Mouse (Mus musculus) liver, embryonic 16.5 days (tissue): ENCODE measurements at regions not wholly inside any gene's neighbourhood (a gene's known extent, or its start where the extent isn't known, plus 50 kb on each side); places are given as distances from the start of the nearest gene placed in this dataset.
A peak's percentile ranks its signal among the peaks of the same experiment; 100 is the strongest.

Source experiments
- ATAC-seq: fragments of 200-750 bp; cut with Nextera tagmentation; 2 replicates; pipeline ENCODE4 v1.8.0; 2017; ENCODE audit warnings: low read depth, mild to moderate bottlenecking, moderate number of reproducible peaks, moderate library complexity
- H3K27ac ChIP-seq: fragments of 300-500 bp; sonication (generic); 2 replicates; pipeline ENCODE4 v1.5.1; 2014; ENCODE audit warnings: mild to moderate bottlenecking, low read length
- H3K27me3 ChIP-seq: fragments of 300-500 bp; sonication (generic); 2 replicates; pipeline ENCODE4 v1.6.1; 2014; ENCODE audit warnings: low read depth, low read length, mixed read lengths; ENCODE audit not compliant: control insufficient read depth, insufficient read depth
- H3K36me3 ChIP-seq: fragments of 300-500 bp; sonication (generic); 2 replicates; pipeline ENCODE4 v1.6.1; 2014; ENCODE audit warnings: mild to moderate bottlenecking; ENCODE audit not compliant: control insufficient read depth, insufficient read depth
- H3K4me1 ChIP-seq: fragments of 300-500 bp; sonication (generic); 2 replicates; pipeline ENCODE4 v1.6.1; 2014; ENCODE audit warnings: low read depth, low read length, mixed read lengths; ENCODE audit not compliant: control insufficient read depth
- H3K4me2 ChIP-seq: fragments of 300-500 bp; sonication (generic); 2 replicates; pipeline ENCODE4 v1.6.1; 2014; ENCODE audit warnings: low read depth, low read length, mixed read lengths
- H3K4me3 ChIP-seq: fragments of 300-500 bp; sonication (generic); 2 replicates; pipeline ENCODE4 v1.5.1; 2014; ENCODE audit warnings: low read depth, mild to moderate bottlenecking, low read length
- H3K9ac ChIP-seq: fragments of 300-500 bp; sonication (generic); 2 replicates; pipeline ENCODE4 v1.6.1; 2014; ENCODE audit warnings: low read depth, low read length
- H3K9me3 ChIP-seq: fragments of 300-500 bp; sonication (generic); replicated peaks from 2 replicates; pipeline ENCODE4 v1.6.1; 2016; ENCODE audit warnings: low read length; ENCODE audit not compliant: control insufficient read depth
- WGBS: fragments of 180-500 bp; shearing (Covaris S2); extraction: QIAGEN DNeasy Blood & Tissue Kit; methylation state at CpG from one replicate; pipeline ENCODE4 v1.1.7; 2014; ENCODE audit not compliant: insufficient replicate concordance; 5-methylcytosine and 5-hydroxymethylcytosine counted together

DNA sequence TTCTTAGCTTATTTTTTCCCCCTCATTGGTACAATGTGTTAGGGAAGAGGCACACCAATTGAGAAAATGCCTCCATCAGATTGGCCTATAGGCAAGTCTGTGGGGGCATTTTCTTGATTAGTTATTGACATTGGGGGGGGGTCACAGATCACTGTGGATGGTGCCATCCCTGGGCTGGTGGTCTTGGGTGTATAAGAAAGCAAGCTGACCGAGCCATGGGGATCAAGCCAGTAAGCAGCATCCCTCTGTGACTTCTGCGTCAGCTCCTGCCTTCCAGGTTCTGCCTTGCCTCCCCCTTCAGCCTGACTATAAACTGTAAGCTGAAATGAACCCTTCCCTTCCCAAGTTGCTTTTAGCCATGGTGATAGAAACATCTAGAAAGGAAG lies 71.5 kb upstream of the Parp11 start:
- no peak for ATAC-seq
- 67% methylated on average over 2 of the region's 2 CpGs for WGBS
- no peak overlapping the region for H3K27ac ChIP-seq

DNA sequence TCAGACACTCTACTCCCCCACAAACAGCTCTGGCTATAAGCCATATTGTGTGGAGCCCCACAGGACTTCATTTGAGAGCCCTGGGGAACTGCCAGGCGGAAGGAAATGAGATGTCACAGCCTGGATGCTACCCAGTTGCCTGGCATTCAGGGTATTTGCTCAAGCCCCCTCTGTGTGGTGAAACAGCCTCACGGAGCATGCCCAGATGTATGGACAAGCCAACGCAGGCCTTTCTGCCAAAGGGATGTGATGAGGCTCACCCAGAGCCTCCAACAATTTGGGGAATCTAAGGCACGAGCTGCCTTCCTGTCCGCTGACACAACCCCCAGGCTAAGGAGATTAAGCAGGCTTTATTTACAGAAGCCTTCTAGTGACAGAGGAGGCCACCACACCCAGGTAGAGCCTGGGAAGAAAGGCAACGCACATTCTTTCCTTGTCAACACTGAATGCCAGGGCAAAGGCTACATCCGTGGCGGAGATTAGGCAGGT lies 70.9 kb upstream of the Parp11 start:
- no peak overlapping the region for H3K9ac ChIP-seq
- H3K4me2 ChIP-seq, result no peak overlapping the region
- H3K27ac ChIP-seq, result no peak overlapping the region
- H3K4me3 ChIP-seq, result no peak overlapping the region
- H3K27me3 ChIP-seq, result no peaks in the 10 kb centered on the region
- H3K36me3 ChIP-seq, result no peaks in the 10 kb centered on the region
- H3K9me3 ChIP-seq, result no peaks in the 10 kb centered on the region
- ATAC-seq, result no peak
- no peaks in the 10 kb centered on the region for H3K4me1 ChIP-seq
- 51% methylated on average over 8 of the region's 8 CpGs for WGBS

More for the DNA sequence above, 71.5 kb upstream of the Parp11 start:
- Histone ChIP-seq H3K36me3 (no peaks in the 10 kb centered on the region), H3K4me3 (no peak overlapping the region), H3K4me1 (no peaks in the 10 kb centered on the region), H3K9me3 (no peaks in the 10 kb centered on the region), H3K9ac (no peak overlapping the region), H3K27me3 (no peaks in the 10 kb centered on the region), H3K4me2 (no peak overlapping the region)

DNA sequence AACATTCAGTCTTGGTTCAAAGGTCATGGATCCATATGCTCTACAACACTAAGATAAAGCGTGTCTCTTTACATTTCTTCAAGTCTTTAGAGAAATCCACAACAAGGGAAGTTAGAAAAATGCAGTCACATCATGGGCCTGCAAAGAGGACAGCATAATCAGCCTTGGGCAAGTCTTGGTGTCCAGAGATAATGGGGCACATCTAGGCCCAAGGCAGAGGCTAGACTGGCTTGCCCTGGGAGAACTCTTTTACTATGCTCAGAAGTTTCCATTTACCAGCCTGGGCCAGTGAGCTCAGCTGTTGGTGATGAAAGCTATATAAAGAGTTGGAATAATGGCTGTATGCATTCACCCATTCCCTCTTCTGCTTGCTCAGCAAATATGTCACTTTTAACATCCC lies 67.9 kb upstream of the Parp11 start:
- H3K4me2 ChIP-seq, result no peak overlapping the region
- H3K9ac ChIP-seq, result no peak overlapping the region
- no peaks in the 10 kb centered on the region for H3K27me3 ChIP-seq
- no peaks in the 10 kb centered on the region for H3K4me1 ChIP-seq
- H3K4me3 ChIP-seq, result no peak overlapping the region
- no peaks in the 10 kb centered on the region for H3K9me3 ChIP-seq
- WGBS, result 47% methylated on average over 1 of the region's 1 CpGs
- no peak for ATAC-seq
- H3K36me3 ChIP-seq, result no peaks in the 10 kb centered on the region
- H3K27ac ChIP-seq, result no peak overlapping the region

DNA sequence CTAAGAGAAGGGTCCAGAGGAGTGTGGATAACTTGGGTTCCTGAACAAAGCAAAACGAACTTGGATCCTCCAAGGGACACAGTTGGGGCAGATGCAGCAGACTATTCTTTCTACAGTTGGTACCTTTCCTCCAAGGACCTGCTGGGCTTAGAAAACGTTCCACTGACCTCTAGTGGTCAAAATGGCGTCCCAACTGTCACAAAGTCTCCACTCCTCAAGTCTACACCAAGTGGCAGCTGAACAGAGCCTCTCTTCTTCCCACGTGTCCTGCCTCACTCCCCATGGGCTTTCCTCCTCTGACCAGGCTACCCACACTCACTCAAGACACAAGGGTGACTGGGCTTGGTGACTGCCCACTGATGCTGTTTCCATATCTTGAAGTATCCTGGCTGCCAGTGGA lies 67.1 kb upstream of the Parp11 start:
- H3K4me1 ChIP-seq, result no peaks in the 10 kb centered on the region
- WGBS, result 3% methylated on average over 4 of the region's 4 CpGs
- H3K4me3 ChIP-seq, result no peak overlapping the region
- no peaks in the 10 kb centered on the region for H3K36me3 ChIP-seq
- no peaks in the 10 kb centered on the region for H3K9me3 ChIP-seq
- H3K27ac ChIP-seq, result no peak overlapping the region
- ATAC-seq, result no peak
- H3K4me2 ChIP-seq, result no peak overlapping the region
- H3K27me3 ChIP-seq, result no peaks in the 10 kb centered on the region
- H3K9ac ChIP-seq, result no peak overlapping the region

DNA sequence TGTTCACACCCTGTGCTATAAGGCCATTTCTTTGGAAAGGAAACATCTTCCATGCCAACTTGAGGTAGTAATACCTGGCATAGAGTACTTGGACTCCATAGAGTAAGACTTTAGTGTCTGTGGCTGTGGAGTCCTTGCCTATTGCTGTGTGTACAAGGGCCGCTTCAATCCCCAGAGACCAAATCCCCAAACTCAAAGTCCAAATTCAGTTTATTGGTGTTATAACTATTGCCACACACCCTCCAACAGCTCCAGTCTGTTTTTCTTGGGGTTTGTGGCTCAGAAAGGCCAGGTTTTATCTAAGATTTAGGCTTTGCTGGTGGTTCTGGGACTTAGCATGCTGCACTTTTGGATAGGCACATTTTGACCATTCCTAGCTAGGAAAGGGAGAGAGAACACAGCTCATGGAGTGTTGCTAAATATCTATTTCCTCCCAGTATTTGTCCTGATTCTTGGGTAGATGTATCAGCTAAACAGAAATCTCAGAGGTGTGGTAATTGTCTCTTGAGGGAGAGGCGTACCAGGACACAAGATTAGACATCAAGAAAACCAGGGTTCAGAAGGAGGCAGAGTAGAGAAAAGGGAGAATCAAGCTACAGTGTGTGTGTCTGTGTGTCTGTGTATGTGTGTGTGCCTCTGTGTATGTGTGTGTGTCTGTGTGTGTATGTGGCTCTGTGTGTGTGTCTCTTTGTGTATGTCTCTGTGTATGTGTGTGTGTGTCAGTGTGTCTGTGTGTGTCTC lies 65.3 kb upstream of the Parp11 start:
- no peak overlapping the region for H3K9ac ChIP-seq
- no peaks in the 10 kb centered on the region for H3K27me3 ChIP-seq
- no peak overlapping the region for H3K4me3 ChIP-seq
- WGBS, result 56% methylated on average over 2 of the region's 2 CpGs
- no peaks in the 10 kb centered on the region for H3K4me1 ChIP-seq
- no peak overlapping the region for H3K4me2 ChIP-seq
- no peak overlapping the region for H3K27ac ChIP-seq
- no peaks in the 10 kb centered on the region for H3K9me3 ChIP-seq
- H3K36me3 ChIP-seq, result no peaks in the 10 kb centered on the region
- no peak for ATAC-seq

DNA sequence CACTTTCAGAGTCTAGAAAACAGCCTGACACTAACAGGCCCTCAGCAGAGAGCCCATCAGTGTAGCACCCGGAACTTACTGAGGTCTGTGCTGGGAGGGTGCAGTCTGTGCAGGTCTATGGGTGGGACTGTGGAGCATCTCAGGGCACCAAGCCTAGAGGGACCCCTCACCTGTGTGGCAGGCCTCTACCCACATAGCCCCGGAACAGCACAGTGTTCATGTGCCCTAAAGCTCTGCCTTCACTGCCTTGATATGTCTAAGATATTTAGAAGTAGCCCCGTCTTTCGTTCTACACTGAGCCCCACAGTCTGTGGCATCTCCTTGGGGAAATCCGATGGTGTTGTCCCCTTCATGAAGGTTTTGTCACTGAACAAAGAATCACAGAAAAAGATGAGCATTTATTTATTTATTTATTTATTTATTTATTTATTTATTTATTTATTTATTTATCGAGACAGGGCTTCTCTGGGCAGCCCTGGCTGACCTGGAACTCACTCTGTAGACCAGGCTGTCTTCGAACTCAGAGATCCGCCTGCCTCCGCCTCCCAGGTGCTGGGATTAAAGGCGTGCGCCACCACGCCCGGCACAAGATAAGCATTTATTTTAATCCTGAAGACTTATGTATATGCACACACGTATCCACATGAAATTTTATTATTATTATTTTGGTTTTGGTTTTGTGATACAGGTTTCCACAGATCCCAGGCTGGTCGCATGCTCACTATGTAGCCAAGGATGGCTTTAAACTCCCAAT lies 55.2 kb upstream of the Parp11 start:
- Histone ChIP-seq H3K9ac (no peak overlapping the region), H3K27me3 (no peaks in the 10 kb centered on the region), H3K4me1 (peaks cover 33% of the 10 kb centered on the region), H3K4me3 (no peak overlapping the region), H3K36me3 (no peaks in the 10 kb centered on the region), H3K9me3 (no peaks in the 10 kb centered on the region), H3K27ac (peak overlapping the region; percentile 17; the same call in 1 of the 2 replicates), H3K4me2 (peak overlapping the region; percentile 27; the same call in 1 of the 2 replicates)
- ATAC-seq, result no peak
- 67% methylated on average over 15 of the region's 15 CpGs for WGBS

DNA sequence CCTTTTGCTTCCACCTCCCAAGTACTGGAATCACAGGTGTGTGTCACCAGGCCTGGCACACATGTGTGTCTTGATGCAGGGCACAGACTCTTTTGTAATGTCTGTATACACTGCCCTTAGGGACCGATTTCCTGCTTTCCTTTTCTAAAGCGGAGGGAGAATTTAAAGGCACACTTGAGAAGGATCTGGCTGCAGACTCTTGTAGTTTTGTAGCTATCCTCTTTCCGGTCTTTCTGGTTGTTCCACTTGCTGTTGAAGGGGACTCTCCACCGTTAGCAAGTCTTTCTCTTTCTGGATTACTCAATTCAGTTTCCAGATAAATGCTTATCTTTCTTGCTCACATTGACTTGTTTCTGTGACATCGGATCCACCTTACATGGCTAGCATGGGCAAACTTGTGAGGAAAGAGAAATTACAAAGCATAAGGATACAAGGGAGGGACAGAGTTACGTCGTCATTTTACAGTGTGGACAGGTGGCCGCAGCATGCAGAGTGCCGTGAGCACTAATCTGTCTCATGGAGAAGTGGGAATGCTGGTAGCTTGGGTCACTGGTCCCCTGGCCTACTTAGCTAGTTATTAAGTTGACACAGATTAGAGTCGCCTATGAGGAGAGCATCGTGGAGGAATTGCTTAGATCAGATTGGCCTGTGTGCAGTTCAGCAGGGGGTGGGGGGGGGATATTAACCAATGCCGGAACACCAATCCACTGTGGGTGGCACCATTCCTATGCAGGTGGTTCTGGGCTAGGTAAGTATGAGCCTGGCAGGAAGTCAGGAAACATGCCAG lies 54.4 kb upstream of the Parp11 start:
- peak overlapping the region; percentile 54 for H3K27ac ChIP-seq
- H3K27me3 ChIP-seq, result no peaks in the 10 kb centered on the region
- H3K36me3 ChIP-seq, result no peaks in the 10 kb centered on the region
- peak; percentile 67 for ATAC-seq
- peaks cover 33% of the 10 kb centered on the region for H3K4me1 ChIP-seq
- WGBS, result 45% methylated on average over 12 of the region's 12 CpGs
- no peak overlapping the region for H3K4me3 ChIP-seq
- no peaks in the 10 kb centered on the region for H3K9me3 ChIP-seq
- H3K9ac ChIP-seq, result no peak overlapping the region
- peak overlapping the region; percentile 27 for H3K4me2 ChIP-seq

DNA sequence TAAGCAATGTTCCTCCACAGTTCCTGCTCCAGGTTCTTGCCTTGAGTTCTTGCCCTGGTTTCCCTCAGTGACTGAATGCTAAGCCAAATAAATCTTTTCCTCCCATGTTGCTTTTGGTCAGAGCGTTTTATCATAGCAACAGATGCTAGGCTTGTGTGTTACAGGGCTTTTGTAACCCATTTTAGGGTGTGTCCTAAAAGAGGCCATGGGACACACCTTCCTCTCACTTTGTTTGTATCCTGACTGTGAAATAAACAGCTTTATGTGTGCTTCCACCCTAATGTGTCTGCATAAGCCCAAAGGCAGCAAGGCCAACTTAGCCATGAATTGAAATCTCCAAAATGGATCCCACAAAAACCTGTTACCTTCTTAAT lies 53.9 kb upstream of the Parp11 start:
- no peak overlapping the region for H3K9ac ChIP-seq
- no peak overlapping the region for H3K4me3 ChIP-seq
- H3K4me2 ChIP-seq, result no peak overlapping the region
- no peaks in the 10 kb centered on the region for H3K36me3 ChIP-seq
- 38% methylated on average over 1 of the region's 1 CpGs for WGBS
- H3K4me1 ChIP-seq, result peaks cover 34% of the 10 kb centered on the region
- ATAC-seq, result peak; percentile 54
- H3K27me3 ChIP-seq, result no peaks in the 10 kb centered on the region
- peak overlapping the region; percentile 54; the same call in 1 of the 2 replicates for H3K27ac ChIP-seq
- H3K9me3 ChIP-seq, result no peaks in the 10 kb centered on the region
